Mouse (Mus musculus): ENCODE results near the gene Birc2.

GRCm38 (mm10) chr9:7828706-7829105, 8.2 kb downstream of the Birc2 start:
- TF ChIP-seq POLR2A (IDR thresholded peaks at IDR 0.05; ENCODE audit: control insufficient read depth, extremely low read depth, insufficient read depth, low read length, poor library complexity) (no peak), CTCF (IDR thresholded peaks at IDR 0.05; ENCODE audit: borderline replicate concordance, control insufficient read depth, extremely low read depth, insufficient read depth, low read length, poor library complexity) (no peak)
